Mouse (Mus musculus) cerebellum, adult 9-11 months (tissue): Measurements from ENCODE around the gene Cdkn3.
"Not testable (repeated sequence)": the region's sequence is repeated elsewhere in the genome, so short reads cannot be mapped to it uniquely, and the experiment has no call there.

Source experiments
- DNase-seq: peaks from one replicate; pipeline ENCODE4 v3.0.0; 2022

Gene Cdkn3

GRCm38 (mm10) chr14:46760355-46761029 is at the start of gene Cdkn3:
Cdkn3 (plus strand) TSS chr14:46760541.
- DNase-seq = peak; percentile 87

GRCm38 (mm10) chr14:46718483-46718922 is 41.8 kb upstream of the Cdkn3 start:
- no peak for DNase-seq

- DNase-seq = no peak
Measured at GRCm38 (mm10) chr14:46722031-46722430, 38.3 kb upstream of the Cdkn3 start.

GRCm38 (mm10) chr14:46723828-46724227 is 36.5 kb upstream of the Cdkn3 start:
- DNase-seq = no peak

GRCm38 (mm10) chr14:46724941-46725340 is 35.4 kb upstream of the Cdkn3 start:
- no peak for DNase-seq

GRCm38 (mm10) chr14:46725743-46726142 is 34.6 kb upstream of the Cdkn3 start:
- DNase-seq = no peak

GRCm38 (mm10) chr14:46734262-46734661 is 26.1 kb upstream of the Cdkn3 start:
- DNase-seq = no peak

GRCm38 (mm10) chr14:46734761-46735455 is 25.4 kb upstream of the Cdkn3 start:
- DNase-seq = no peak

- no peak for DNase-seq
Measured at GRCm38 (mm10) chr14:46736366-46736765, 24.0 kb upstream of the Cdkn3 start.

- not testable (repeated sequence) for DNase-seq
Measured at GRCm38 (mm10) chr14:46737346-46737745, 23.0 kb upstream of the Cdkn3 start.

GRCm38 (mm10) chr14:46742674-46743073 is 17.7 kb upstream of the Cdkn3 start:
- DNase-seq = no peak

- no peak for DNase-seq
Measured at GRCm38 (mm10) chr14:46745413-46745812, 14.9 kb upstream of the Cdkn3 start.

- DNase-seq = not testable (repeated sequence)
Measured at GRCm38 (mm10) chr14:46754371-46754770, 6.0 kb upstream of the Cdkn3 start.

- DNase-seq = no peak
Measured at GRCm38 (mm10) chr14:46755851-46756250, 4.5 kb upstream of the Cdkn3 start.

- DNase-seq = no peak
Measured at GRCm38 (mm10) chr14:46757736-46758135, 2.6 kb upstream of the Cdkn3 start.

- no peak for DNase-seq
Measured at GRCm38 (mm10) chr14:46759970-46760354, 379 bp upstream of the Cdkn3 start.

GRCm38 (mm10) chr14:46761186-46761585 is 845 bp downstream of the Cdkn3 start:
- no peak for DNase-seq

GRCm38 (mm10) chr14:46767116-46767515 is 6.8 kb downstream of the Cdkn3 start:
- peak; percentile 45 for DNase-seq

- DNase-seq = no peak
Measured at GRCm38 (mm10) chr14:46770036-46770435, 9.7 kb downstream of the Cdkn3 start.

GRCm38 (mm10) chr14:46778756-46779155 is 18.4 kb downstream of the Cdkn3 start:
- no peak for DNase-seq

- no peak for DNase-seq
Measured at GRCm38 (mm10) chr14:46779217-46779616, 18.9 kb downstream of the Cdkn3 start.

GRCm38 (mm10) chr14:46781086-46781485 is 20.7 kb downstream of the Cdkn3 start:
- no peak for DNase-seq

GRCm38 (mm10) chr14:46782187-46782828 is 22.0 kb downstream of the Cdkn3 start:
- no peak for DNase-seq

- no peak for DNase-seq
Measured at GRCm38 (mm10) chr14:46783327-46783926, 23.1 kb downstream of the Cdkn3 start.
